Mouse (Mus musculus): ENCODE data around the gene Aspscr1.

Aspscr1 gene

DNA sequence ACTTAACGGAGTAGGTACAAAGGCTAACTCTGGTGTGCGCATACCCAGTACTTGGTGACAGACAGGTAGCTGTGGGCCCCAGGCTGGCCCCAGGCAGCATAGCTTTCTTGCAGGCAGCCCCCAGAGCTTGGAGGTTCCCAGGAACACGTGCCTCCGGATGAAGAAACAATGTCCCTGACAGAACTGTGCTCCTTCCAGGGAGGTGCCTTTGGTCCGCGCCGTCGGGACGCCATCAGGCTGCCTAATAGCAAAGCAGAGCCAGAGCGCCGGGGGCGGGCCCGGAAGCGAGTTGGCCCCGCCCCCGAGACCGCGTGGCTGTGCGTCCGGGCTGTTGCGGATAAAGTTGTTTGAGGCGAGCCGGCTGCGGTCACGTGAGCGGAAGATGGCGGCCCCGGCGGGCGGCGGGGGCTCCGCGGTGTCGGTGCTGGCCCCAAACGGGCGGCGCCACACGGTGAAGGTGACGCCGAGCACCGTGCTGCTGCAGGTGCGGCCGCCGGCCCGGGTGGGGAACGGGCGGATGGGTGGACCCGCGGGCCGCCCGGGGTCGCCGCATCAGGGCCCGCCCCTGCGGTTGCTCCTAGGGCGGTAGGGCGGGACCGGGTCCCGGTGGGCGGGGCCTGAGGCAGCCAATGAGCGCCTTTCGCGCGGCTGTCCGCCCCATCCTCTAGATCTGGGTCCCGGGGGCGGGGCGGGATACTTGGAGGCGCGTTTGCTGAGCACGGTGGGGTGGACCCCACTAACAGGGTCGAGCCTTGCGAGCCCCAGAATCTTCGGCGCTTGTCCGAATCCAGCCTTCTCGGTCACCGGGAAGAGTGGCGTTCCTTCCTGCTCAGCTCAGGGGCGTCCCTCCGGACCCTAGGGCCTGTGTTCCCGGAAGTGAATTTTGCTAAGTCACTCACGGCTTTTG, at the start of gene Aspscr1:
Gene Aspscr1, plus strand, starts transcription at position 287 of the 907 bp plus-strand sequence.
- peak; percentile 92 for DNase-seq (ENCODE audit: low spot score)

DNA sequence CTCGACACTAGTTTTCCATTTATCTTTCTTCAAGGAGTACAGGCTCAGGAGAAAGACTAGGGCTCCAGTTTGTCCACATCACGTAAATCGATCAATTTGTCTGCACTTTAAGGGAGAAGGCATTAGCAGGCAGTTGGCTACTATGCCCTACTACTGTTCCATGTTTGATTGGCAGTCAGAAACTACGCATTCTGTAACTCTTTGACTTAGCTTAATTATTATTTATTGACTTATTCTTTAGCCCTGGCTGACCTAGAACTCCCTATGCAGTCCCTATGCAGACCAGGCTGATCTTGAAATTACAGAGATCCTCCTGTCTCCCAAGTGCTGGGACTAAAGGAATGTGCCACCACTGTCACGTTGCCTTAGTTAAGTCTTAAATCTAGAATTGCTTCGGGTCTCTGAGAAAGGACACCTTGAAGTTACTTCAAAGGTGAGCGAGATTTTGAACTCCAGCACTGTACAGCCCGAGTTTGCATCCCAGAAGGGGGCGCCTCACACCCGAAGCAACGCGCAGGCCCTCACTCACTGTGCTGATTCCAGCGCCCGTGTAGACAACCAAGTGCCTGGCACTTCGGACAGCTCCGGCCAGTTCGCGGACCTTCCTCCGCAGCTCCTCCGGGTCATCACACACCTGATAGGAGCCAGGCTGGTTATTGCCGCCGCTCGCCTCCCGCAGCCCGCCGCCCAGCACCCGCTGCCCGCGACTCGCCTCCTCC, 48.7 kb upstream of the Aspscr1 start:
- no peak for DNase-seq (ENCODE audit: low spot score)

DNA sequence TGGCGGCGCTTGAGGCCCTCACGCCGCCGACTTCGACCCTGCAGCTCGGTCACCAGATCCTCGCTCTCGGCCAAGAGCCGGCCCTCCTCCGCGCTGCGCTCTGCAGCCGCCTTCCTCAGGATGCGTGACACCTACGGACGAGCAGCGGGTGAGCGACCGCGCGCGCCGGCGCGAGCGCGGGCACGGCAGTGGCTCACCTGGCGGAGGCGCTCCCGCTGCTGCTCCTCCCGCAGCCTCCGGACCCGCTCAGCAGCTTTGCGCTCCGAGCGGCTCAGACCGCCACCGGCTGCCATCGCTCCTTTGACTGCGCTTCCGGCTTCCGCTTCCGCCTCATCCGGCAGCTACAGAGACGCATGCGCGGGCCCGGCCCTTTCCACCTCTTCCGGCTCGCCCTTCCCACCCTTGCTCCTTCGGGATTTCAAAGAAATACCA, 48.1 kb upstream of the Aspscr1 start:
- peak; percentile 72 for DNase-seq (ENCODE audit: low spot score)

DNA sequence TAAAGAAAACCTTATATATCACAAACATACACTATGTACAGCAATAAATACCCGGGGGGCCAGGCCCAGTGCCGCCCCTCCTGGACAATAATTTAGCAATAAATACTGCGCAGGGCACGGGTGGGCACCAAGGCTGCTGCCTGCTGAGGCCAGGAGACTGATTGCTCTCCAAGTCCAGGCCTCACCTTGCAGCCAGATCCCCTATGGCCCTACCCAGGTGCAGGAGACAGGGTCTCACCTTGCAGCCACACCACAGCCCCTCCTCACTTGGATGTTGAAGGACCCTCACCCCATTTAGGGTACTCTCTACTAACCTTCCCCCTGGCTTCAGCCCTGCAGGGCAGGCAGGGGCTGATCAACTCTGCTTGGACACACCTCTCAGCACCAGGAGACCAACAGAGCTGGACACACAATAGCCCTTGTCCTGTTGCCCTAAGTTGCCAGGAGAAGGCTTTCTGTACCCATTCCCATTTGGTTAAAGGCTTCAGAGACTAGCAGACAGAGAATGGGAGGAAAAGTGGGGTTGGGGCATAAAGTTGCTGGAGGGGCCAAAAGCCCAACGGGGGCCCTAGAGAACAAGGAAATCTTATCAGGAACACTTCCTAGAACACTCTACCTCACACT, 47.5 kb upstream of the Aspscr1 start, which contains the start of gene Sirt7:
Gene Sirt7, minus strand, starts transcription at position 89 of the 624 bp plus-strand sequence.
- DNase-seq (ENCODE audit: low spot score), result no peak

DNA sequence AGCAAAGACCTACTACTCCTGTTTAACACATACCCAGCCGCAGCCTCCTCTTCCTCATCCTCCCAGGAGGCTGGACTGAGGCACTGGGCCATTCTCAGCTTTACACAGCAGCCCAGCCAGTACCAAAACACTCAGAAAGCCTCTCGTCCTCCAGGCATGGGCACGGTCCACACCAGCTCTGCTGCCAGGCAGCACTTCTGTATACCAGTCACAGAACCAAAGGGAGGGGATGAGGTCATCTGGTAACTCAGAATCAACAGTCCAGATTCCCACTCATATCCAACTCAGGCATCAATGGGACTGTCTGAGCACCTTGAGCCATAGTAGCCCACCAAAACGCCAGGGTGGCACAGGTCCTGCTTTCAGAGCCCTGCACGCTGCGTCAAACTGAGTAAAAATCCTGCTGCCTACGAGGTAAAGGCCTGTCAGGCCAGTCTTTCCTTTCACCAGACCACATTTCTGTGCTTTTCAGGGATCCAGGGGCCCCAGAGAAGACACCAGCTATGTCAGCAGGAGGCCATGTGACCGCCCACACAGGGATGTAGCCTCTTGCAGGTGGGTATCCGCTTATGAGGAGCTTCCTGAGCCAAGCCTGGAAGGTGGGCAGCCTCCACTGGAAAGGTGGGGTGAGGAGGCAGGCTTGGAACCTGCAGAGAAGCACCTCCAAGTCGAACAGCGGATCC, 45.8 kb upstream of the Aspscr1 start:
- no peak for DNase-seq (ENCODE audit: low spot score)

DNA sequence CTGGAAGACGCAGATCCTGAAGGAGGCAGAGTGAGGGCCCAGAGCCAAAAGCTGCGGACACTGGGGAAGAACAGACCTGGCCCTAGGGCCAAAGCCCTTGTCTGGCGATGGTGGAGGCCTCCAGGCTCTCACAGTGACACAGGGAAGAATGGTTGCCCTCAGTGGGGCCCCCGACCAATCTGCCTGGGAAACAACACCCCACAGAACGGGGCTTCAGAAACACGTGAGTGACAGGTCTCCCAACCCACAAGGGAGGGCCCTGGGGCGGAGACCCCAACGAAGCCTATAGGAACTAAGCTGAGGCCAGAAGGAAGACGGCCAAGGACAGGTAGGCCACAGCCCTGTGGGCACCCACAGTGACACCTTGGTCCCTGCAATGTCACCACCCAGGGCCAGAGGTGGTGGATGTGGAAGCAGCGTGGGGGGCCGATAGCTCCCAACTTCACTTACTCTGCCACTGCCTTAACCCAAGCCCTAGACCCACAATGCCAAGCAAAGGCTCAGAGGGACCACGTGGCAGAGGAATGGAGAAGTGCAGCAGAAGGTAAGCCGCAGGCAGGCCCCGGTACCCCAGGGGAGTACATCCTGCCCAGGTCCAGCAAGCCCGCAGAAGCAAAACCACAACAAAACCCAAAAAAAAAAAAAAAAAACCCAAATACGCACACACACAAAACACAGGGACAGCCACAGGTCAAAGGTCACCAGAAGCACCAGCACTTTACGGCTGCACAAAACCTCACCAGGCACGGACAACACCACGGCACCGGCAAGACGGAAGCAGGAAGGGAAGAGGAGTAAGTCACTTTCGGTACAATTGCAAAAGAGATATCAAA, 45.1 kb upstream of the Aspscr1 start:
- DNase-seq (ENCODE audit: low spot score), result no peak

DNA sequence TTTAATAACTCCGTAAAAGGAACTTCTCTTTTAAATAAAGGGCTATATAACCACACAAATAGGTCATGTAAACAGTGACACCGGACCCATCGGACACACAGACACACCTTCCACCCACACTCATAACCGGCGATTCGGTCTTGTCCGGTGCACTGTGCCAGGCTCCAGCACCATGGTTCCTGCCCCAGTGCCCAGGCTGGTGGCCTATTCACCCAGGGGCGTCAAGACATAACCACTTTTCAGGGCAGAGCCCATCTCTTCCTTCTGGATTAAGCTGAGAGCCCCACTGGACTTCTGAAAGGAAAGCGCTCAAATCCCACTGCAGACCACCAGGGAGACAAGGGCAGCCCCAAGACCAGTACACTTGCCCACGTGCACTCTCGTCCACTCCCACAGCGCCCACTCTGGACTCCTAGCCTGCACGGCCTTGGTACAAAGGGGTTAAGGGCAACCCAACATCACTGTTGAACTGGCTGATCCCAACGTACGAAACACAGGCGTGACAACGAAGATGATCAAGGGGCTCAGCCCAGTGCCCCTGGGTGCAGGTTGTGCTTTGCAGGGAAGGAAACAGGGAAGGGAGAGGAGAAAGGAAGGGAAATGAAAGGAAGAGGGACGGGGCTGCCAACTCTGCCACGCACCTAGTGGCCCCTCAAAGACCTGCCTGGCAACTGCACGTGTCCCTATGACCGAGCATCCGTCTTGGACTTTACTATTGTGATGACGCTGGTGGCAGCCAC, 44.0 kb upstream of the Aspscr1 start:
- no peak for DNase-seq (ENCODE audit: low spot score)

DNA sequence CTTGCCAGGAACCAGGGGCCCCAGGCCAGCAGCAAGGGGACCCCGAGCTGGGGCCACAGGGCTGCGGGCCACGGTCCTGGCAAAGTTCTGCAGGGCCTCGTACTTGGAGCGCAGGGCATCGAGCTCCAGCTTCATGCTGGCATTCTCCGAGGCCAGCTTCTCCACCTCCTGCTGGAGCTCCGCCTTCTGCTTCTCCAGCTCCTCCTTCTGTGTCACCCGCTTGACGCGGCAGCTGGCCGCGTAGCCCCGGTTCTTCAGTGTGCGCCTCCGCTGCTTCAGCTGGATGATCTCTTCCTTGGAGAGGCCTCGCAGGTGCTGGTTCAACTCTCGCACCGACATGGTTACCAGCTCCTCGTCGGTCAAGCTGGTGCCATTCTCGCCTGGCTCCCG, 43.4 kb upstream of the Aspscr1 start:
- no peak for DNase-seq (ENCODE audit: low spot score)

DNA sequence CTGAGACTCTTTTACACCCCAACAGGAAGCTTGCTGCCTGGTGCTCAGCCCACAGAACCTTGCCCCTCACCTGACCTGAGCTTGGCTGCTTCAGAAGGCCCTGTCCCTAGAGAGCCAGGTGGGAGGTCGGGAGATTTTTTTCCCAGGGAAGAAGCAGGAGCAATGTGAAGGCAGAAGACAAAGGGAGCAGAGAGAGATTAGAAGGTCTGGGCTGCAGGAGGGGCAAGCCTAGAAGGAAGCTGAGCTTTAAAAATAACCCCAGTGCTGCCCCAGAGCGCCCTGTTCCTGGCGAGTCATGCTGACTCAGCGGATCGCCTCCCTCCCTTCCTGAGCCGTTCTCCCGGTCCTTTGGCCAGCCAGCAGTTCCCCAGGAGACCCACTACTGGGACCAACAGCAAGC, 42.9 kb upstream of the Aspscr1 start:
- DNase-seq (ENCODE audit: low spot score), result no peak

DNA sequence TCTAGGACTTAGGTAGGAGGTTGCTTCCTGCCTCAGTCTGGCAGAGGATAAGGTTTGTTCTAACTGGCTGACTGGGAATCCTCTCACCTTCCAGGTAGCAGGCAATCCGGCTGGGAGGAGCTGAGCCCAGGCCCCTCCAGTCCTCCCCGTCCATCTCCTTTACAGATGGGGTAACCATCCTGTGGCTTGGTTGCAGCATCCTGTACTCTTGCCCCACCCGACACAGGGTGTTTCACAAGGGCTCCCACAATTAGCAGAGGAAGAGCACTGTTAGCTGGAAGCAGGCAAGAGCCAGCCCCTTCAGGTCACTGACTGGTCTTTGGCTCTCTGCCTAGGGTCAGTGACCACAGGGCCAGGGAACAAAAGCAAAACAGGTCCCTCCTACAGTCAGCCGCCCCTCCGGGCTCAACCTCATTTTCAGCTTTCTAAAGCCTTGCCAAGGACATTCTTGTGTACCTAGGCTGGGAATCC, 42.3 kb upstream of the Aspscr1 start:
- no peak for DNase-seq (ENCODE audit: low spot score)

DNA sequence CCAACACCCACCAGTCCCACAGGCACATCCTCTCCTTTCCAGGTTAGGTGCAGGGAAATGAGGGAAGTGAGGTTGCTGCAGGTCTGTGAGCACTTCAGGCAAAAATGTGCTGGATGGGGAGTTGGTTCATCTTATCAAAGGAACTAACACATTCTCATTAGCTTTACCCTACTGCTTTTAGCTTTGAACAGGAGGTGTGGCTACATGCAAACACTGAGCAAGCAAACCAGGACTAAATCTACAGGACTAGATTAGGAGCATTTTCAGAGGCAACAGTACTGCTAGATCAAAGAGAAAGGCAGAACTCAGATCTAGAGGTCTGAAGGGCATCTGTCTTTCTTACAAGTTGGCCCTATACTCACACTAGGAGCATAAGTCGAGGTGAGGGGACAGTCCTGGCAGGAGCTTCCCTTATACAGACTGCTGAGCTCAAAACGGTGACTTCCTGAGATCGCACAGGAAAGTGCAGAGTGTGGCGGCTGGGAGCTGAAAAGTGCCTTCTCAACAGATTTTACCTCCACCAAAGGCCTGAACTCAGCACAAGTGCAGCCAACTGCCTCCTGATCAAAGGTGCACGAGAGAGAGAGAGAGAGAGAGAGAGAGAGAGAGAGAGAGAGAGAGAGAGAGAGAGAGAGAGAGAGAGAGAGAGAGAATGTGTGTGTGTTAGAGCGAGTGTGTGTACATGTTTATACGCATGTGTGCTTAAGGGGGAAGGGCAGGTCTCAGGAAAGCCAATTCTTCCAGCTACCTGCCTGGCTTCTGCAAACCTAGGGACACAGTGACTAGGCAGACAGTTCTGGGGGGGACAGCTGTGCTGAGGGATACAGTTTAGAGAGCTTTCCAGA, 41.7 kb upstream of the Aspscr1 start:
- no peak for DNase-seq (ENCODE audit: low spot score)

DNA sequence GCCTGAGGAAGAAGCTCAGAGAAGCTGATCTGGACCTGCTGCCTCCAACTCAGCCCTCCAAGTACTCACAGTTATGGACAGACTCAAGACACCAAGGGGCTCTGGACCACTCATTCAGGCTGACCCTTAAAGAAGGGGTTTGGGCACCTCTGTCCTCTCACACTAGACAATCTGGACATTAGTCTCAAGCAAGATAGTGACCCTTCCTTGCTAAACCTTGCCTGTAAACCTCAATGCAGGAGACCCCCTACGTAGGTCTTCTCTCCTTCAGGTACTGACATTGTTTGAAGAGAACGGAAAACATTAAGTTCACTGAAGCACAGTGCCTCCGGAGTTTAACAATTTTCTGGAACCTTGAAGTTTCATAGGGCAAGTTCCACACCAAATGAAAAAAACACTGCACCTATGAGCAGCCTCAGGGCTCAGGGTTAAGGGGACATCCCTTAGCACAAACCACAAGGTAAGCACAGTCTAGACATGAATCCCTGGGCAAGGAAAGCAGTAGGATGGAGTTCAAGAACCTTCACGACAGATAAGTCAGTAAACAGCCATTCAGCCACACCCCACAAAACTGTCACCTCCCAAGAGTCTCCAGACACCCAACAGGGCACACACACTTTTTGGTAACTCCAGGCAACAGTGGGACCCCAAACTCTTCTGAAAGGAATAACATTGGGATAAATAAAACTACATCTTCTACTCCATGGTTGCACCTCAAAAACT, 40.9 kb upstream of the Aspscr1 start:
- no peak for DNase-seq (ENCODE audit: low spot score)

DNA sequence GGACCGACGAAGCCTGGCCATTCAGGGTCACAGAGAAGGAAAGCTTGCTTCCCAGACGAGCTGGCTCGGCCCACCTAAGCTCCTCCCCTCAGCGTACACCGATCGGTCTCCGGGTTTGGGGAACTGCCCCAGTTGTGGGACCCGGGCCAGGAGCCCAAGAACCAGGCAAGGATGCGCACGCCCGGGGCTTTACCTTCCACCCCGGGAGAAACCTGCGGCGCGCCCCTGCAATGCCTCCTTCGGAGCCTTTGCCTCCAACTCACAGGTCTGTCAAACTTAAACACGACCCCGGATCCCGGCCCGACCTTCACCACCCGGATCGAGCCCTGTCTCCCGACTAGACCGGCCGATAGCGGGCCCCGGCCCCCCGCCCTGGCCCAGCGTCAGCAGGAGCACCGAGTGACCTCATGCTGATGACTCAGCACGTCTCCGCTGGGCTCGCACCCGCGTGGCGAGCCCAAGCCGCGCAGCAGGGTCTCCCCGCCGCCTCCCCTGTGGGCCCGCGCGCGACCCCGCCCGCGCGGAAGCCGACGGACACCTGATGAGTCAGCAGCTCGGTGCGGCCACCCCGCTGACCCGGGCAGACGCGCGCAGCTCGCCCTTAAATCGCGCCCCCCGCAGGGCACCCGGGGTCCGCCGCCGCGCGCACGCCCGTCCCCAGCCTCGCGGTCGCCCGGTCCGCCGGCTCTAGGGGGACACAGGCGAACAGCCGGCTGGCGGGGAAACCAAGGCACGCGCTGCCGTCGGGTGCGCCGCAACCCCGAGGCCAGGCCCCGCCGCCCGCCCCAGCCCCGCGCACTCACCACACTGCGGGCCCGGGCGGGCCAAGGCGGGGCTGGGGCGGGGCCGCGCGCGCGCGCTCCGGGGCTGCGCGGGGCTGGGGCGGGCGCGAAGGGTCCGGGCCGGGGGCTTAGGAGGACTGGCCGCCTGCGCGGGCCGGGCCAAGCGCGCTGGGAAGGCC, 39.9 kb upstream of the Aspscr1 start:
- DNase-seq (ENCODE audit: low spot score), result peak; percentile 76

DNA sequence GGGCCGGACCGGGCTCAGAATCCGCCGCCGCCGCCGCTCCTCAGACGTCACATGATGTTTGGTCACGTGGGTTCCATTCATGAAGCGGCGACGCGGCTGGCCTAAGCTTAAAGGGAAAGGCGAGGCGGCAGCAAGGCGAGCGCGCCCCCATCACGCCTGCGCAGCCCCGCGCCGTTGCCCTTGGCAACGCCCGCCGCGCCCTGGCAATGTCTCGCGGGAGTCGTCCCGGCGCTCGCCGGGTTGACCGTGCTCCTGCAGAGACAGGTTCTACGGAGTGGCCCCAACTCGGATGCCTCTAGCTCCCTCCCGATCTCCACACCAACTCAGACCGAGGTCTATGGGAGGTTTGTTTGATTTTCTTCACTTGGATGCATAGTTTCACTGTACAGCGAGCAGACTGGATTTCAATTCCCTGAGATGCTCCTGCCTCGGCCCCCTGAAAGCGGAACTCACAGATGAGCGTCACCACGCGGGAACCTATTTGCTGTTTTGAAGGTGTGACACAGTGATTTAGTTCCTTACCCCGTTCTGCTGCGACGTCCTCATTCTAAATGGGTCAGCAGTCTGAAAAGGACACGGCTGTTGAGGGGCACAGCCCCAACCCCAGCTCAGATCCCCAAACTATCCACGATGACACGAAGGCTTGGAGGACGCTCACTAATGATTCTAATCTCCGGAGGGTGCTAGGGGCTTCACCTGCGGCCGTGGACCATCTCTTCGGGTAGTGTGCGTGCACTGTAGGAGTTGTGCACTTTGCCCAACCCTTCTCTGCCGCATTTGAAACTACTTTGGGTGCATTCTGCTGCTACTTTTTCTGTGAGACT, 39.0 kb upstream of the Aspscr1 start, which contains the start of gene Mafg:
Gene Mafg, minus strand, starts transcription at position 81 of the 824 bp plus-strand sequence.
- peak; percentile 92 for DNase-seq (ENCODE audit: low spot score)

DNA sequence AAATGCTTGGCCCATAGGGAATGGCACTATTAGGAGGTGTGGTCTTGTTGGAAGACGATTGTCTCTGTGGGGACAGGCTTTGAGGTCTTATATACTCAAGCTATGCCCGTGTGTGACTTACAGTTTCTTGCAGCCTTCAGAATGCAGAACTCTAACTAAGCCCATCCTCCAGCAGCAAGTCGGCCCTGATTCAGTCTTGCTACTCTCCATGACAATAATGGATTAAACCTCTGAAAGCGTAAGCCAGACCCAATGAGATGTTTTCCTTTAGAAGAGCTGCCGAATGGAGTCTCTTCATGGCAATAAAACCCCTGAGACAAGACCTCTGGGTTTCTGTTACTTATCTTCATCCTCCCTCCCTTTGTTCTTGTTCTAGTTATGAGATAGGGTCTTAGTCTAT, 38.0 kb upstream of the Aspscr1 start:
- no peak for DNase-seq (ENCODE audit: low spot score)

DNA sequence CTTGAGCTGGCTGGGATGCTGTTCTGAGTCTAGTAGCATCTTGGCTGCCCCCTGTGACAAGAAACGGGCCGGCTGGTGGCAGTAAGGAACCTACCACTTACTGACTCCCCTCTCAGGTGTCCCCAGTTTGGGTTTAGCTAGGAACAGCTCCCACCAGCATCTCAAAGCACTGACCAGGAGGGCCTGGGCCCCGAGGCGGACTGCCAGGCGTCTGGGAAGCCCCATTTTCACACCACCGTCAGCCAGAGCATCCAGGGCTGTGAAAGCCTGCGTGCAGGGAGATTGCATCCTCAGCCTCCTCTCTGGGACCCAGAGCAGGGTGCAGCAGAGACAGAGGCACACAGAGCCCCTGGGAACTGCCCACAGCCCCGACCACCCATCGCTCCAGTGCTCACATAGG, 31.5 kb upstream of the Aspscr1 start:
- no peak for DNase-seq (ENCODE audit: low spot score)

DNA sequence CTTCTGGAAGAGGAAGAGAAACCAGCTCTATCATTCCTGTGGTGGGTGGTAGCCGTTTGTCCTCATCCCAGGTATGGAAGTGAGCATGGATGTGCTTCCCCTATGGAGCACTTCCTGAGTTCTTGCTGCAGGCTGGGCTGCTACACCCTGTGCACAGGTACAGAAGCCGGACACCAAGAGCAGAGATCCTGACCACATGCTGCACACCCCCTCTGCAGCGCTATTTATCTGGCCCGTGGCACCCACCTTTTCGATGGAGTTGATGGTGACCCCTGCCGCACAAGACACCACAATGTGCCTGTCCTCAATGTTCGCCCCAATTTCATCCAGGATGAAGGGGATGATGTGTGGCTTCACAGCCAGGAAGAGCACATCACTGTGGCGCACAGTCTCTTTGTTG, 30.9 kb upstream of the Aspscr1 start:
- DNase-seq (ENCODE audit: low spot score), result no peak
